Mouse (Mus musculus): ENCODE measurements around the gene Txndc16. TPM values are rescaled to one million over a fixed set of nuclear protein-coding genes. Genes with fewer than 3 reads are reported as not detected.

Gene Txndc16
- 2.2 and 2.3 TPM in 2 replicates for polyA plus RNA-seq (2016; fragmentation: Nextera tagmentation; extraction: Ambion mirVana)

DNA sequence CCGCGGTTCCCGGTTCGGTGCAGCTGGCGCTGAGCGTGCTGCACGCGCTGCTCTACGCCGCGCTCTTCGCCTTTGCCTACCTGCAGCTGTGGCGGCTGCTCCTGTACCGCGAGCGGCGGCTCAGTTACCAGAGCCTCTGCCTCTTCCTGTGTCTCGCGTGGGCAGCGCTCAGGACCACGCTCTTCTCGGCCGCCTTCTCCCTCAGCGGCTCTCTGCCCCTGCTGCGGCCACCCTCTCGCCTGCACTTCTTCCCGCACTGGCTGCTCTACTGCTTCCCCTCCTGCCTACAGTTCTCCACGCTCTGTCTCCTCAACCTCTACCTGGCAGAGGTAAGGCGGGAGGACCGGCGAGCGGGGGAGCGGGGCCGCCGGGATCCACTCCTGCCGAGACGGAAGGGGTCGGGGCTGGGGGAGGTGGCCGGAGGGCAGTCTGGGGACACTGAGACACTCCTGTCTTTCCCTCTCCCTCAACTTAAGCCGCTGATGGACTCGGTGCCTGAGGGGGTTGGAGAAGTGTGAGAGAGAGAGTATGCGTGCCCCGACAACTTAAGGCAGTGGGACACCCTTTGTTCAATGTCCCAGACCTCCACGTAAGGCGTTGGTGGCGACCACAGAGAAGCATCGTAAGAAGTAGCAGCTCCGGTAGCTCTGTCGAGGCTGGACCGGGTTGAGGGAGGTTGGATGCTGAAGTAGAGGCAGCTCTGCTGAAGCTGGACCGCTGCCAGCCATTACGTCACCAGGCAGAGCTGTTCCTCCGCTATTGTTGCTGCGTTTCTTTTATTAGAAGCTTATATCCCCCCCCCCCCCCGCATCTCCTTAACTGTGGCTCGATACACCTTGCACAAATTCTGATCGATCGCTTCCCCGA is at the start of gene Txndc16:
Gene Txndc16, minus strand, starts transcription at position 239 of the 867 bp plus-strand sequence.
- Histone ChIP-seq H3K27ac (peak within 1 kb of the TSS; percentile 48), H3K9ac (peak within 1 kb of the TSS; percentile 69), H3K4me2 (peak within 1 kb of the TSS; percentile 98), H3K4me3 (peak within 1 kb of the TSS; percentile 70), H3K4me1 (peaks cover 30% of the 10 kb centered on the region), H3K27me3 (replicated peaks) (peaks cover 25% of the 10 kb centered on the region), H3K36me3 (no peaks in the 10 kb centered on the region), H3K9me3 (replicated peaks) (no peaks in the 10 kb centered on the region)
- 1% methylated on average over 59 of the region's 59 CpGs for WGBS (ENCODE audit: insufficient replicate concordance)
- ATAC-seq: peak; percentile 1; the same call in 1 of the 2 replicates

DNA sequence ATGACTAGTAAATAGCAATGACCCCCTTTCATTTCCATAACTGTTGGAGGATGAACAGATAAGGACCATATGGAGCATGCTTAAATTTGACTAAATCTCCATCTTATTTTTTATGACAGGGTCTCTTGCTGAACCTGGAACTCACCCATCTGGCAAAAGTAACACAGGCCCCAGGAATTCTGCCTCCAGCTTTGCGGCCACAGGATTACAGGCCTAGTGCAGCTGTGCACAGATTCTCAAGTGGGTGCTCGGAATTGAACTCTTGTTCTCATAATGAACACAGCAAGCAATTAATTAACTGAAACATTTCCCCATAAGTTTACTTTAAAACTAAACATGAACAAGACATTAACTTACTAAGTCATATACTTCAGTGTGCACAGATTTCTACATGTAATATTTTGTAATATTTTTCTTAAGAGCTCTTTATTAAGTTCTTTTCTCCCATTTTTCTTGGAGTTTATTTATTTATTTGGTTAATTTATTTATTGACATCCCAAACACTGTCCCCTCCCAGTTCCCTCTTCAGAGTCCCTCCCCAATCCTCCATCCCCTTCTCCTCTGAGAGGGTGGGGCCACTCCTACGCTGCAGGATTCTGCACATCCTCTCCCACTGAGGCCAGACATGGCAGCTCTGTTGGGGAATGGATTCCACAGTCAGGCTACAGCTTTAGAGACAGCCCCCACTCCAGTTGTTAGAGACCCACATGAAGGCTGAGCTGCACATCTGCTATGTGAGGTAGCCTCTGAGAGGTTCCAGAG is 43.9 kb upstream of the Txndc16 start:
- Histone ChIP-seq H3K4me1 (no peaks in the 10 kb centered on the region), H3K9ac (no peak overlapping the region), H3K9me3 (replicated peaks) (no peaks in the 10 kb centered on the region), H3K36me3 (no peaks in the 10 kb centered on the region), H3K4me3 (no peak overlapping the region), H3K27ac (no peak overlapping the region), H3K27me3 (replicated peaks) (no peaks in the 10 kb centered on the region), H3K4me2 (no peak overlapping the region)
- ATAC-seq: no peak
- WGBS (ENCODE audit: insufficient replicate concordance): 62% methylated on average over 3 of the region's 3 CpGs

DNA sequence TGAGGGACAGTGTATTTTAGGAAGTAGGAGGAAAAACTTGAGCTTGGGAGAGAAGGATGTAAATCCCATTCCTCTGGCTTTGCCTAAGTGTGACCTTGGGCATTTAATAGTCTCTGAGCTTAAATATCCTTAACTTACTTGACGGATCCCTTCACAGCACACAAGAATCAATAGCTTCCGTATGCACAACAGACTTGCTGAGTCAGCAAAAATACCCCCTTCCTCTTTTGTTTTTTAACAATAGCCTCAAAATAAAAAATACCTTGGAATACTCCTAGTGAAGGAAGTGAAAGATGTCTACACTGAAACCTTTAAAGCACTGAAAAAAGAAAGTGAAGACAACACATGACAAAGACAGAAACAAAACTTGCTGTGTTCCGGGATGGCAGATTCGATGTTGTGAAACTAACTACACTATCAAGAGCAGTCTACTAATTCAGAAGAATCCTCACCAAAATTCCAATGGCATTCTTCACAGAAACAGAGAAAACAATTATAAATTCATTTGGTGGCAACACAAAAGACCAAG is 31.5 kb upstream of the Txndc16 start:
- H3K36me3 ChIP-seq: no peaks in the 10 kb centered on the region
- no peaks in the 10 kb centered on the region for H3K4me1 ChIP-seq
- 79% methylated on average over 4 of the region's 4 CpGs for WGBS (ENCODE audit: insufficient replicate concordance)
- no peak overlapping the region for H3K4me3 ChIP-seq
- no peak overlapping the region for H3K27ac ChIP-seq
- no peaks in the 10 kb centered on the region for H3K9me3 ChIP-seq (replicated peaks)
- H3K9ac ChIP-seq: no peak overlapping the region
- H3K27me3 ChIP-seq (replicated peaks): no peaks in the 10 kb centered on the region
- H3K4me2 ChIP-seq: no peak overlapping the region
- no peak for ATAC-seq

DNA sequence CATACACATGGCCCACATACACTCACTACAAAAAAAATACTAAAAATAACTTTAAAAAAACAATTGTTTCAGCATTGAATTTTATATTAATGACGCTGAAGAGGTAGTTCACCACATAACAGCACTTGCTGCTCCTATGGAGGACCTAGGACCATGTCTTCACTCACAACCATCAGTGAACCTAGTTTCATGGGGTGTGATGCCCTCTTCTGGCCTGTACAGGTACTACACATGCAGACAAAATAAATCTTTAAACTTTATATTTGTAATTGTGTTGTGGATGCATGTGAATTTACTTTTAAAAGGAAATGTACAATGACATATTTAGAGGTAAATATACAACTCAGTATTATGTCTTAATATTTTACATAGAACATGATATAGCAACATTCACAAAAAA is 21.5 kb upstream of the Txndc16 start:
- Histone ChIP-seq H3K27me3 (replicated peaks) (no peaks in the 10 kb centered on the region), H3K4me2 (no peak overlapping the region), H3K9me3 (replicated peaks) (no peaks in the 10 kb centered on the region), H3K4me1 (no peaks in the 10 kb centered on the region), H3K27ac (no peak overlapping the region), H3K9ac (no peak overlapping the region), H3K4me3 (no peak overlapping the region), H3K36me3 (no peaks in the 10 kb centered on the region)
- ATAC-seq: no peak
- WGBS (ENCODE audit: insufficient replicate concordance): 32% methylated on average over 1 of the region's 1 CpGs

DNA sequence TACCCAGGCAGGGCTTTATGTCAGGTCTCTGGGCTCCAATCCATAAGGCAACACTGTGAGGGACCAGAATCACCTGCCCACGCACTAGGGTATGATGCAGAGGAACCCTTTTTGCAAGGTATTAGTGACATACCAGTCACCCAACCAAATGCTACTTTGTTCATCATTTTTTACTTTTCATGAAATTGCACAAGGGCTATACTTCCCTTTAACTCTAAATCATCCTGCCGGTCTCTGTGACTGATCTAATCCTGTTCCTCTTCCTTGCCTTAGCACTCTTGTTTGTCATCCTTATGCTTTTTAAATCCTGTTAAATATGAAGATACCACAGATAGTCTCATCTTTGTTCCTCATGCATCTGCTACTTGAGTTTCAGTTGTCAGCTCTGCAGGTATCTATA is 18.9 kb upstream of the Txndc16 start:
- Histone ChIP-seq H3K27ac (no peak overlapping the region), H3K4me2 (no peak overlapping the region), H3K4me1 (no peaks in the 10 kb centered on the region), H3K9ac (no peak overlapping the region), H3K9me3 (replicated peaks) (no peaks in the 10 kb centered on the region), H3K4me3 (no peak overlapping the region), H3K36me3 (no peaks in the 10 kb centered on the region), H3K27me3 (replicated peaks) (no peaks in the 10 kb centered on the region)
- ATAC-seq: no peak
- 46% methylated on average over 2 of the region's 2 CpGs for WGBS (ENCODE audit: insufficient replicate concordance)

DNA sequence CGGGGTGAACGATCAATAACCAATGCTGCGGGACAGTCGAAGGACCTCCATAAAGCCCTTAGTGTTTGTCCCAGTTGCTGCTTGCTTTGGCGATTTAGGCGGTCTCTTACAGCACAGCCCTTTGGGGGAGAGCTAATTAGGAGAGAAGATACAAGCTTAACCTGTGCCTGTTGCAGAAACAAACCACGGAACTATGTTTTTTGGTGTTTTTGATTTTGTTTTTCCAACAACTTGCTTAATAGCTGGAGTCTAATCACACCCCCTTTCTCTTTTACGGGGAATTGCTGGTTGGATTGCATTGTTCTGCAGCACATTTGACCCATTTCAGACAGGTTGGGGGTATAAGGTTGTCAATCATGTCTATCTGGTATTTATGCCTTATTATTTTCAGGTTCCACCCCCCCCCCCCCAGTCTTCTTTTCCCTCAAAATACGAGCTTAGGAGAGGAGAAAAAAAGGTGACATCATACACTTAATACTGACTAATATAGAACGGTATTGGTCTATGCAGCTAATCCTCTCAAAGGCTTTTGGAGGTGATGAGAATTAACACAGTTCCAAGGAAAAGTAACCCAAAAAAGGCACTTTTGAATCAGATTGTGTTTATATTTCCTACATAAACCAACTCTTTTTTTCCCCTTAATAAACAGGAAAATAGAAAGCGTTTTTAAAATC is 966 bp upstream of the Txndc16 start:
- ATAC-seq: no peak
- Histone ChIP-seq H3K9ac (peak overlapping the region; percentile 69; the same call in 1 of the 2 replicates), H3K4me3 (peak overlapping the region; percentile 70)

DNA sequence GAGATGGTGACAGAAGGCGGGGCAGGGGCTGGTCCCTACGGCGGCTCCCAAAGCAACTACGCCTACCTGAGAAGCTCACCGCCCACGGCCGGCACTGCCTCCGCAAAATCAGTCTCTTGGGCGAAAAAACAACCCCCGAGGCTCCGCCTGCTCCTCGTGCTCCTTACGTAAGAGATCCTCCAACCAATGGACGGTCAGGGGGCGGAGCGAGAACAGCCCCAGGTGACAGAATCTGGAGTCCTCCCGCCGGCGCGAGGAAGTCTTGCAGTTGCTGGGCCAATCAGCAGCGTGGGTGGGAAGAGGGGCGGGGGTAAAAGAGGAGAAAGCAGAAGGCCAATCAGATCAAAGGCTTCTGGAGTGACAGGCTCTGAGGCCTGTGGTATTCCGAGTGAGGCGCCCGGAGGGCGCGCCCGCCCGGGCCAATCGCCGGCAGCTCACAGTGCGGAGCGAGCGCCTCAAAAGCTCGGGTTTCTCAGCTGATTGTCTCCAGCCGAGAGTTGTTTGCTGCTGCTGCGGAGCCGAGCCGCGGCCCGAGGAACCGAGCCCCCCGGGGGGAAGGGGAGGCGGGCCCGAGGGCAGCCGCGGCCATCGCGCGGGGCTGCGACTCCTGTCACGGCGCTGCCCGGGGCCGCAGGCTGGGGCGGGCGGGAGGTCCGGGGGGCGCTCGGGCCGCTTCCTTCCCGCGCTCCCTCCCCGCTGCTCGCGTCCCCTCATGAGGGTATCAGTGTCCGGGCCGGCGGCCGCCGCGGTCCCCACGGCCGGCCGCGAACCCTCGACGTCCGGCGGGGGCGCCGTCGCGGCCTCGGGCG is 643 bp downstream of the Txndc16 start, which contains the start of gene Gpr137c:
Gene Gpr137c, plus strand, starts transcription at position 437 of the 809 bp plus-strand sequence.
- Histone ChIP-seq H3K4me1 (peaks cover 30% of the 10 kb centered on the region), H3K27ac (peak within 1 kb of the TSS; percentile 48), H3K36me3 (no peaks in the 10 kb centered on the region), H3K4me3 (peak within 1 kb of the TSS; percentile 70), H3K9me3 (replicated peaks) (no peaks in the 10 kb centered on the region), H3K4me2 (peak within 1 kb of the TSS; percentile 98), H3K27me3 (replicated peaks) (peaks cover 25% of the 10 kb centered on the region), H3K9ac (peak within 1 kb of the TSS; percentile 69)
- ATAC-seq: peak; percentile 98
- WGBS (ENCODE audit: insufficient replicate concordance): under 1% methylated on average over 80 of the region's 86 CpGs

More for the DNA sequence above, 966 bp upstream of the Txndc16 start:
- Histone ChIP-seq H3K27ac (no peak overlapping the region), H3K27me3 (replicated peaks) (peaks cover 25% of the 10 kb centered on the region), H3K36me3 (no peaks in the 10 kb centered on the region), H3K4me1 (peaks cover 30% of the 10 kb centered on the region), H3K4me2 (peak overlapping the region; percentile 98), H3K9me3 (replicated peaks) (no peaks in the 10 kb centered on the region)
- WGBS (ENCODE audit: insufficient replicate concordance): 14% methylated on average over 11 of the region's 11 CpGs

DNA sequence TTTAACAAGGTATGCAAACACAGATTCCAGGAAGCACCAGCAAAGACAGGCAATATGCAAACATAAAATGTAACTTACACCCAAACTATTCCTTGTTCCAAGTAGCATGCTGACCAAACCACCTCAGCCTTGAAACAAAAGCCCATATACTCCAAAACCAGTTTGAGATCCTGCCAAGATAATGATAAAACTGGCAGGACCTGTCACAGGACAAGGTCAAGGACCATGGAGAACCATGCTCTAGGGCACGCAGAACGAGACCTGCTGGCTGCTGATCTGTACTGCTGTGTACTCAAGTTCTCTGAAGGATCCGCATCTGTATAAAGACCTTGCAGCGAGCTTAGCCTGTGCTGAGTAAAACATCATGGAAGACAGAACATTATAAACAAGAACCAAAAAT is 2.4 kb downstream of the Txndc16 start:
- H3K4me2 ChIP-seq: no peak overlapping the region
- no peak for ATAC-seq
- peaks cover 30% of the 10 kb centered on the region for H3K4me1 ChIP-seq
- peaks cover 25% of the 10 kb centered on the region for H3K27me3 ChIP-seq (replicated peaks)
- no peak overlapping the region for H3K27ac ChIP-seq
- H3K36me3 ChIP-seq: no peaks in the 10 kb centered on the region
- no peaks in the 10 kb centered on the region for H3K9me3 ChIP-seq (replicated peaks)
- no peak overlapping the region for H3K9ac ChIP-seq
- H3K4me3 ChIP-seq: no peak overlapping the region
- 76% methylated on average over 4 of the region's 4 CpGs for WGBS (ENCODE audit: insufficient replicate concordance)

DNA sequence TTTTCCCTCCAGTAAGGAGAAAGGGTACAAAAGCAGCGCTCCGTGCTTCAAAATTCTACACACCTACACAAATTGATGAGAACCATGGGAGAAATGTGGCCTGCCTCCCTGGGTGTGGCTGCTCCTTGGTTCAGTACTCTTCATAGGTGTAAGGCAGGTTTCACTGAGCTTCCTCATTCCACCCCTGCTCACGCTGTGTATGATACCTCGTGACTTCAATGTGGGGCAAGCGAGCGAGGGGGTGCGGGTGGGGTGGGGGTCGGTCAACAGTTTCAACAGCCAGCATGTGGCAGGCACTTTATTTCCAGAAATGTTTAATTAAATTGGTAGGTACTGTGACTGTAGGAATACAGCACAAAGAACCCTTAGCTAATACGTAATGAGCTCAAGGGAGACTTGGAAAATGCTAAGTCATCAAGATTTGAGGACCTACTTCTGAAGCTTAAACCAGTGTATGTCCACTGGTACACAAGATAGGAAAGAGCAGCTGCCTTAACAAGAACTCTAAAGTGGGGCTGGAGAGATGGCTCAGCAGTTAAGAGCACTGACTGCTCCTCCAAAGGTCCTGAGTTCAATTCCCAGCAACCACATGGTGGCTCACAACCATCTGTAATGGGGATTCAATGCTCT is 3.3 kb downstream of the Txndc16 start:
- H3K27me3 ChIP-seq (replicated peaks): peaks cover 25% of the 10 kb centered on the region
- no peak overlapping the region for H3K27ac ChIP-seq
- H3K4me2 ChIP-seq: no peak overlapping the region
- no peaks in the 10 kb centered on the region for H3K9me3 ChIP-seq (replicated peaks)
- WGBS (ENCODE audit: insufficient replicate concordance): 83% methylated on average over 9 of the region's 9 CpGs
- ATAC-seq: no peak
- H3K4me3 ChIP-seq: no peak overlapping the region
- H3K9ac ChIP-seq: no peak overlapping the region
- peaks cover 30% of the 10 kb centered on the region for H3K4me1 ChIP-seq
- H3K36me3 ChIP-seq: no peaks in the 10 kb centered on the region

DNA sequence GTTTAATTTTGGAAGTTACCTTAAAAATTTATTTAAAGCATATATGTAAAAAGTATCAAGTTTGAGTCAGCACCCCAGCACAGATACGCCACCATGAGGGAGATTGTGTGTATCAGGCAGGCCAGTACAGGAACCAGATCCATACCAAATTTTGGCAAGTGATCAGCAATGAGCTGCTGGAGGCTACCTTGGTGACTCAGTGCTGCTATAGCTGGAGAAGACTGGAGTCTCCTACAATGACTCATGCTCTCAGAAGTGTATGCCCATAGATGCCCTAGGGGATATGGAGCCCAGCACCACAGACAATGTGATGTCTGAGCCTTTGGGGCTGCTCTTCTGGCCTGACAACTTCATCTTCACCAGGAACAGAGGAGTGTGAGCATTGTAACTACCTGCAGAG is 8.7 kb downstream of the Txndc16 start:
- ATAC-seq: no peak
- H3K36me3 ChIP-seq: no peaks in the 10 kb centered on the region

More for the DNA sequence above, 8.7 kb downstream of the Txndc16 start:
- Histone ChIP-seq H3K4me1 (no peaks in the 10 kb centered on the region), H3K9ac (no peak overlapping the region), H3K4me3 (no peak overlapping the region), H3K4me2 (no peak overlapping the region), H3K27me3 (replicated peaks) (no peaks in the 10 kb centered on the region), H3K9me3 (replicated peaks) (no peaks in the 10 kb centered on the region), H3K27ac (no peak overlapping the region)
- WGBS (ENCODE audit: insufficient replicate concordance): 65% methylated on average over 1 of the region's 1 CpGs

Measured in liver, embryonic 12.5 days (tissue).